Mouse (Mus musculus) lung, embryonic 16.5 days (tissue): Measurements from ENCODE around the gene Klhdc4. TPM values are rescaled to one million over a fixed set of nuclear protein-coding genes. Genes with fewer than 3 reads are reported as not detected.
A peak's percentile ranks its signal among the peaks of the same experiment; 100 is the strongest.

Experiments
- ATAC-seq: fragments of 200-750 bp; cut with Nextera tagmentation; 2 replicates; pipeline ENCODE4 v1.8.0; 2017; ENCODE audit warnings: low read depth, mild to moderate bottlenecking, moderate library complexity
- H3K27ac ChIP-seq: fragments of 300-500 bp; sonication (generic); 2 replicates; pipeline ENCODE4 v1.5.1; 2014; ENCODE audit warnings: mild to moderate bottlenecking, control low read depth, low read length
- H3K27me3 ChIP-seq: fragments of 300-500 bp; sonication (generic); 2 replicates; pipeline ENCODE4 v1.6.1; 2014; ENCODE audit warnings: low read depth, low read length, mixed read lengths; ENCODE audit not compliant: control insufficient read depth, insufficient read depth
- H3K36me3 ChIP-seq: fragments of 300-500 bp; sonication (generic); 2 replicates; pipeline ENCODE4 v1.6.1; 2014; ENCODE audit warnings: low read length; ENCODE audit not compliant: control insufficient read depth, insufficient read depth
- H3K4me1 ChIP-seq: fragments of 300-500 bp; sonication (generic); replicated peaks from 2 replicates; pipeline ENCODE4 v1.6.1; 2014; ENCODE audit warnings: low read length, mixed read lengths; ENCODE audit not compliant: control insufficient read depth, insufficient read depth
- H3K4me2 ChIP-seq: fragments of 300-500 bp; sonication (generic); 2 replicates; pipeline ENCODE4 v1.6.1; 2014; ENCODE audit warnings: low read depth, low read length, control low read depth
- H3K4me3 ChIP-seq: fragments of 300-500 bp; sonication (generic); 2 replicates; pipeline ENCODE4 v1.5.1; 2014; ENCODE audit warnings: mild to moderate bottlenecking, low read length, control low read depth
- H3K9ac ChIP-seq: fragments of 300-500 bp; sonication (generic); 2 replicates; pipeline ENCODE4 v1.6.1; 2014; ENCODE audit warnings: low read length, control low read depth
- H3K9me3 ChIP-seq: fragments of 300-500 bp; sonication (generic); 2 replicates; pipeline ENCODE4 v1.6.1; 2016; ENCODE audit warnings: low read length; ENCODE audit not compliant: control insufficient read depth
- WGBS: fragments of 180-500 bp; shearing (Covaris S2); extraction: QIAGEN DNeasy Blood & Tissue Kit; methylation state at CpG from one replicate; pipeline ENCODE4 v1.1.7; 2014; 5-methylcytosine and 5-hydroxymethylcytosine counted together
- polyA plus RNA-seq: library from polyadenylated mRNA; unstranded; fragments of >200 nt; fragmentation: Nextera tagmentation; extraction: Ambion mirVana; gene quantifications from 2 replicates; pipeline ENCODE4 v1.2.1, GENCODE M21; 2015

Klhdc4 gene
- polyA plus RNA-seq, result 33.2 and 34.6 TPM in 2 replicates

- Histone ChIP-seq H3K4me3 (peak within 1 kb of the TSS; percentile 86), H3K4me1 (peaks cover 15% of the 10 kb centered on the region), H3K9ac (peak within 1 kb of the TSS; percentile 86), H3K27me3 (peaks cover 4% of the 10 kb centered on the region; the same call in 1 of the 2 replicates), H3K36me3 (no peaks in the 10 kb centered on the region), H3K27ac (0 out of 2 replicates have a peak within 1 kb of the TSS, but pooled peaks have one; percentile 6), H3K4me2 (peak within 1 kb of the TSS; percentile 68), H3K9me3 (no peaks in the 10 kb centered on the region)
- ATAC-seq, result peak; percentile 99
- WGBS, result under 1% methylated on average over 66 of the region's 68 CpGs
Observed at GRCm38 (mm10) chr8:121829048-121829776, at the start of gene Klhdc4. Klhdc4 (minus strand) TSS chr8:121829569.

GRCm38 (mm10) chr8:121877828-121878480, 48.6 kb upstream of the Klhdc4 start:
- no peak overlapping the region for H3K4me2 ChIP-seq
- no peaks in the 10 kb centered on the region for H3K9me3 ChIP-seq
- no peak overlapping the region for H3K27ac ChIP-seq
- no peaks in the 10 kb centered on the region; the same call in 1 of the 2 replicates for H3K4me1 ChIP-seq
- H3K9ac ChIP-seq, result no peak overlapping the region
- WGBS, result 77% methylated on average over 7 of the region's 7 CpGs
- no peaks in the 10 kb centered on the region for H3K27me3 ChIP-seq
- H3K36me3 ChIP-seq, result peaks cover 4% of the 10 kb centered on the region; the same call in 1 of the 2 replicates
- ATAC-seq, result no peak
- H3K4me3 ChIP-seq, result no peak overlapping the region

GRCm38 (mm10) chr8:121877212-121877611, 47.8 kb upstream of the Klhdc4 start:
- Histone ChIP-seq H3K27ac (no peak overlapping the region), H3K9me3 (no peaks in the 10 kb centered on the region), H3K4me2 (no peak overlapping the region), H3K4me3 (no peak overlapping the region), H3K27me3 (no peaks in the 10 kb centered on the region), H3K9ac (no peak overlapping the region), H3K36me3 (no peaks in the 10 kb centered on the region; the same call in 1 of the 2 replicates), H3K4me1 (peaks cover 3% of the 10 kb centered on the region)
- 47% methylated on average over 5 of the region's 5 CpGs for WGBS
- ATAC-seq, result no peak

DNA sequence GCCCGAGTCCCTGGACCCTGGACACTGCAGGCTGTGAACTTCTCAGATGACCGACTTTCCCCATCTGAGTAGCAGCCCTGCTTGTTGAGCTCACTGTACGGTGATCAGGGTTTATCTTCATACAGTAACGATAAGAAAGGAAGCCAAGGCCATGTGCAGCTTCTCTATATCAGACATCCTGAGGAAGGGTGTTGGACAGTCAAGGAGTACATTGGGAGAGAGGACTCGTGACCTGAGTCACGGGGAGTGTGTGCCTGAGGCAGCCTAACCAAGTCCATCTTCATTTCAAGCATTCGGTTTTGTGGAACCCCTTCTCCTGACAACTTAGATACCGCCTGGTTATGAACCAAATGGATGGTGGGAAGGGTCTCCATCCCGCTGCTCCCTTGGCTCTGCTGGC, 46.1 kb upstream of the Klhdc4 start:
- no peak overlapping the region for H3K4me3 ChIP-seq
- no peak overlapping the region for H3K9ac ChIP-seq
- no peaks in the 10 kb centered on the region for H3K9me3 ChIP-seq
- ATAC-seq, result no peak
- no peaks in the 10 kb centered on the region for H3K36me3 ChIP-seq
- H3K4me2 ChIP-seq, result no peak overlapping the region
- no peak overlapping the region for H3K27ac ChIP-seq
- peaks cover 7% of the 10 kb centered on the region for H3K4me1 ChIP-seq
- 76% methylated on average over 9 of the region's 9 CpGs for WGBS
- H3K27me3 ChIP-seq, result no peaks in the 10 kb centered on the region

DNA sequence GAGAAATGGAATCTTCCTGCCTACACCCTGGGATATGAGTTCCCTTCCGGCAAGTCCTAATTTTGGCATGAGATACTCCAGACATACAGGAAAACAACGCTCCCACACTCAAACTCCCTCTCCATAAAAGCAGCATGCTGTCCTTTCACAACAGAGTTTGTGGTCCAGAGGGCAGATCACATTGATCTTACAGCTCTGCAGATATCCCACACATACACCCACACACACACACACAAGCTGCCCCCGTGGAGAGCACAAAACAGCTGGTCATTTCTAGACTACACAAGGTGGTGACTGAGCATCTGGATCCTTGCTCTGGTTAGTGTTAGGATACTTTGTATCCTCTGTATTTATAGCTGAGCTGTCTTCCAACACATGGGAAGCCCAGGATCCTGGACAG, 45.7 kb upstream of the Klhdc4 start:
- no peak overlapping the region for H3K4me2 ChIP-seq
- peaks cover 7% of the 10 kb centered on the region for H3K4me1 ChIP-seq
- H3K36me3 ChIP-seq, result no peaks in the 10 kb centered on the region
- H3K9ac ChIP-seq, result 0 out of 2 replicates have a peak overlapping the region, but pooled peaks have one; percentile 4
- 53% methylated on average over 3 of the region's 3 CpGs for WGBS
- H3K4me3 ChIP-seq, result no peak overlapping the region
- no peaks in the 10 kb centered on the region for H3K27me3 ChIP-seq
- no peak overlapping the region for H3K27ac ChIP-seq
- no peak for ATAC-seq
- no peaks in the 10 kb centered on the region for H3K9me3 ChIP-seq

- H3K4me1 ChIP-seq, result peaks cover 7% of the 10 kb centered on the region
- 47% methylated on average over 9 of the region's 9 CpGs for WGBS
- no peak overlapping the region for H3K27ac ChIP-seq
- H3K36me3 ChIP-seq, result no peaks in the 10 kb centered on the region
- H3K9ac ChIP-seq, result no peak overlapping the region
- ATAC-seq, result peak; percentile 68
- H3K9me3 ChIP-seq, result no peaks in the 10 kb centered on the region
- no peaks in the 10 kb centered on the region for H3K27me3 ChIP-seq
- no peak overlapping the region for H3K4me2 ChIP-seq
- H3K4me3 ChIP-seq, result no peak overlapping the region
Observed at GRCm38 (mm10) chr8:121874031-121874430, 44.7 kb upstream of the Klhdc4 start.

- H3K4me1 ChIP-seq, result peaks cover 7% of the 10 kb centered on the region
- no peaks in the 10 kb centered on the region for H3K36me3 ChIP-seq
- H3K27ac ChIP-seq, result no peak overlapping the region
- peak; percentile 32; the same call in 1 of the 2 replicates for ATAC-seq
- WGBS, result 12% methylated on average over 10 of the region's 10 CpGs
- no peak overlapping the region; the same call in 1 of the 2 replicates for H3K4me2 ChIP-seq
- H3K27me3 ChIP-seq, result no peaks in the 10 kb centered on the region
- no peak overlapping the region for H3K9ac ChIP-seq
- no peaks in the 10 kb centered on the region for H3K9me3 ChIP-seq
- no peak overlapping the region for H3K4me3 ChIP-seq
Observed at GRCm38 (mm10) chr8:121871833-121872440, 42.6 kb upstream of the Klhdc4 start.

DNA sequence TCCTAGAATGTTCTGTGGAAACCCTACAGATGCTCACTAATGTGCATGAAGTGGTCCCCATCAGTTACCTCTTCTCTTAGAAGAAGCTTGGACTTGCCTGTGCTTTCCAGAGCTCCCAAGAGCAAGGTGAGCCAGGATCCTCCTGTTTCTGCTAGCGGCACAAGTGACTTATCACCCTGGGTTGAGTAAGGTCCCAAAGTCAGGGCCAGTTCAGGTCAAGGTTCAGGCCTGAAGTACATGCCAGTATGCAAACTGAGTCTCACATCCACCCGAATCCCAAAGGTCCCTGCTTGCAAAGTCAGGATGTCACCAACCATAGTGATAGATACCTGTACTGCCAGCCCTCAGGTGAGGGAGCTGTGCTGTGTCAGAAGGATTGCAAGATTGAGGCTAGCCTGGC, 40.8 kb upstream of the Klhdc4 start:
- Histone ChIP-seq H3K27me3 (no peaks in the 10 kb centered on the region), H3K36me3 (no peaks in the 10 kb centered on the region), H3K4me3 (no peak overlapping the region), H3K4me2 (no peak overlapping the region), H3K9ac (no peak overlapping the region), H3K27ac (no peak overlapping the region), H3K4me1 (peaks cover 7% of the 10 kb centered on the region), H3K9me3 (no peaks in the 10 kb centered on the region)
- WGBS, result 82% methylated on average over 2 of the region's 2 CpGs
- ATAC-seq, result no peak

GRCm38 (mm10) chr8:121868896-121869295, 39.5 kb upstream of the Klhdc4 start:
- Histone ChIP-seq H3K27me3 (no peaks in the 10 kb centered on the region), H3K4me2 (no peak overlapping the region), H3K27ac (no peak overlapping the region), H3K4me3 (no peak overlapping the region), H3K36me3 (no peaks in the 10 kb centered on the region), H3K9me3 (no peaks in the 10 kb centered on the region), H3K9ac (no peak overlapping the region), H3K4me1 (peaks cover 7% of the 10 kb centered on the region)
- no peak for ATAC-seq
- 76% methylated on average over 7 of the region's 7 CpGs for WGBS
